Mouse (Mus musculus): ENCODE results near the gene Col4a3bp. TPM values are rescaled to one million over a fixed set of nuclear protein-coding genes. Genes with fewer than 3 reads are reported as not detected.

The Col4a3bp gene
- total RNA-seq, 2 experiments from 2014 or later: 24.5 to 42.6 TPM

DNA sequence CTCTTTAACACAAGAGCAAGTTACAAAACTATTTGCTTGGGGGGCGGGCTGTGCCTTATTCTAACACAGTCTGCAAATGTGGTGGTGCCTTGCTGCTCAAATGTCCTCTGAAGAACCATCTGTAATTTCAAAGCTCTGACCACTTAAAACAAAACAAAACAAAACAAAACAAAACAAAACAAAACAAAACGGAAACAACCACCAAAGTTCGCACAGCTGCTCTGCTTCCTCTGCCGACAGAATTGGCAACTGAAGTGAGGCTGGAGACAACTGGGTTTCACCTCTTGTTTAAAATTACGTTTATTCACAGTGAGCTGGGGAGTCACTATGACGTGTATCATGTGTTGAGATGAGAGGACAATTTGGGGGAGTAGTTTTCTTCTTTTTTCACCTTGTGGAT is 136.2 kb downstream of the Col4a3bp start:
- no peak for ATAC-seq (replicated peaks; ENCODE audit: low FRiP score, low TSS enrichment, poor library complexity, severe bottlenecking)

DNA sequence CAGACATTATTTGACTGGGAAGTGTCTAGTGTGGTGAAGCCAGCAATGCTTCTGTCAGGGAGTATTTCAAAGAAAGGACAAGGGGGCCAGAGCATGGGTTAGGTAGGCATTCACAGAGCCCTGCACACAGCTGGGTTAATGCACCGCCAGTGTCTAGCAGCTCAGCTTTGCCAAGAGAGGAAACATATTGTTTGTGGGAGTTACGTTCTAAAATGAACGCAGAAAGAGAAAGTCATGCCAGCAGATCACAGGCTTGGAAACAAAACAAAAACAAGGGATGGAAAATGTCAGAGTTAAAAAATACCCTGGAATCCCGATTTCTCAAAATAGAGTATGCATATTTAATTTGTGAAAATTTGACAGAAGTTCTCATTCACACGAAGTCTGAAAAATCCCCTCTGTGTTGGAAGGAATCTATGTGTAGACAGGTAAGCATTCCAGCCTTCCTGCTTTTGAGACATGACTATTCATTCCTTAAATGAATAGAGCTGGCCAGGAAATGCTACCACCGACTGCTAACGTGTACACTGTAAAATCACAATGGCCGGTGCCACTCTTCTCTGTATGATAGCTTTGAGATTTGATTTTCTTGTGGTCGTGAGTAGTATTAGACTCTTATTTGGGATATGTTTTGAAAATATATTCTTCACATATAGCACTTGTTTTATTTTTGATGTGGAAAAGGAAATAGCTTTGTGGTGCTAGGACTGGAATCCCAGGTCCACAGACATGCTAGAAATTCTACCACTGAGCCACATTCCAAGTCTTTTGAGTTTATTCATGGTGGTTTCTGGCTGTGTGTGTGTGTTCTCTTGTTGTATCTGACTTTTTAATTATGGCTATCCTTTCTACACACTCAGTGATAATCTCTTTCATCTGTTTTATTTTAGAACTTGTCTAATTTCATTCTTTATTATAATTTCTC is 138.0 kb downstream of the Col4a3bp start:
- no peak for ATAC-seq (replicated peaks; ENCODE audit: low FRiP score, low TSS enrichment, poor library complexity, severe bottlenecking)

DNA sequence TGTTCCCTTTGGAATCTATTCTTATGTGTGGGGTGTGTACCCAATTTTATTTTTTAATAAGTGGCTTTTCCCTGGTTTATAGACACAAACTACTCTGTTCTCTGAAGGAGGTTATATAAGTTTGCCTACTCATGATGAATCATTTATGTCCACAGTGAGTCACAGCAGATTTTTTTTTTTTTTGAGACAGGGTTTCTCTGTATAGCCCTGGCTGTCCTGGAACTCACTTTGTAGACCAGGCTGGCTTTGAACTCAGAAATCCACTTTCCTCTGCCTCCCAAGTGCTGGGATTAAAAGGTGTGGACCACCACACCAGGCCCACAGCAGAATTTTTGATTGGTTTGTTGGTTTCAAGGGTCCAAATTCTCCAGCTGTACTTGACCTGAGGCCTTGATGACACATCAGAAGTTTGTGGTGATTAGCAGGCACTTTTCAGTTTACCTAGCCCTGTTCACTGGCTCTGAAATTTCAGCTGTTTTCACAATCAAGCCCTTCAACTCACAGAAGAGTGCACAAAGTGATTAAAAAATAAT is 138.7 kb downstream of the Col4a3bp start:
- ATAC-seq (replicated peaks; ENCODE audit: low FRiP score, low TSS enrichment, poor library complexity, severe bottlenecking): no peak

DNA sequence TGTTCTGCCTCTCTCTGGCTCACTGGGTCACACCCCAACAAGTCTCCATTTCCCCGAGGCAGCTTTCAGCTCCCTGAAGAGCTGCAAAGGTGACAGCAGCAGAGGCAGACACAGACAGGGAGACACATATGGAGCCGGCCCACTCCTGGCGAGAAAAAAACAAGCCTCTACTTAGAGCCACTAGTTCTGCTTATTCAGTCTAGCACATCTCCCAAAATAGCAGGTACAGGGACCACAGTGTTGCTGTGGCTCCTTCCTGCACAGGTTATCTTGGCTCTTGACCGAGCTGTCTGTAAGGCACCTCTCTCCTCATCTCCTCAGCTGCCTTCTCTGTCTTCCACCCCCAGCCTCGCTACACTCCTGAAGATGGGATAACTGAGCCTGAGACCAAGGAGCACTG is 142.4 kb downstream of the Col4a3bp start:
- no peak for ATAC-seq (replicated peaks; ENCODE audit: low FRiP score, low TSS enrichment, poor library complexity, severe bottlenecking)

DNA sequence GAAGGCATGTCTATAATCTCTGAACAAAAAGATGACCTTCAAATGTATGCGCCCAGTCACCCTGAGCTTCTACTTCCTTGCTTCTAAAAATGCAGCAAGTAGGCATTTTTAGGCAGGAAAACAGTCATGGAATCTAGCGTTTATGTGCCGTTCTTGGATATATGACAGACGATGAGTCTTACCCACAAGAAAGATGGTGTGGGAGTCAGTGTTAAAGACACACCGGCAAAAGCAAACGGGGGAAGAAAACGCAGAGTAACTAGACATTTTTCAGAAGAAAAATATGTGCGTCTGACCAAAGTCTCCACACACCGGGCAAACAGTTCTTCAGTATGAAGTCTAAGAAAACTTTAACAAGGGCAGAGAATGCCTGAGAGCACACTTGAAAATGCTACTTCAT is 144.8 kb downstream of the Col4a3bp start:
- no peak for ATAC-seq (replicated peaks; ENCODE audit: low FRiP score, low TSS enrichment, poor library complexity, severe bottlenecking)

Other genes with a start within 250 kb of the Col4a3bp start
- gene Poc5, start 154.3 kb upstream of the Col4a3bp start, total RNA-seq (2014; fragmentation: Nextera tagmentation): 11.5 and 29.5 TPM in 2 replicates
- 15.1 and 15.6 TPM in 2 replicates for gene Poc5, start 154.3 kb upstream of the Col4a3bp start, total RNA-seq (2017)
- not detected in 2 replicates for gene Ankdd1b, start 71.4 kb upstream of the Col4a3bp start, total RNA-seq (2014; fragmentation: Nextera tagmentation)
- gene Ankdd1b, start 71.4 kb upstream of the Col4a3bp start, total RNA-seq (2017): 1.3 TPM in 1 of 2 replicates, not detected in the other
- not detected in 2 replicates for gene Gm17622, start 51.9 kb upstream of the Col4a3bp start, total RNA-seq (2014; fragmentation: Nextera tagmentation)
- not detected in 2 replicates for gene Gm17622, start 51.9 kb upstream of the Col4a3bp start, total RNA-seq (2017)
- 9.6 and 13.2 TPM in 2 replicates for gene Polk, start within 50 bp of the Col4a3bp start, total RNA-seq (2014; fragmentation: Nextera tagmentation)
- 14.9 and 22.9 TPM in 2 replicates for gene Polk, start within 50 bp of the Col4a3bp start, total RNA-seq (2017)
- gene Hmgcr, start 128.3 kb downstream of the Col4a3bp start, total RNA-seq (2014; fragmentation: Nextera tagmentation): 28.3 and 49.1 TPM in 2 replicates
- gene Hmgcr, start 128.3 kb downstream of the Col4a3bp start, total RNA-seq (2017): 27.7 and 34.4 TPM in 2 replicates
- gene Ankrd31, start 205.7 kb downstream of the Col4a3bp start, total RNA-seq (2014; fragmentation: Nextera tagmentation): not detected in 2 replicates
- not detected in 2 replicates for gene Ankrd31, start 205.7 kb downstream of the Col4a3bp start, total RNA-seq (2017)